Mouse (Mus musculus): ENCODE data around the gene Coq5. TPM values are rescaled to one million over a fixed set of nuclear protein-coding genes. Genes with fewer than 3 reads are reported as not detected.

The Coq5 gene
- polyA plus RNA-seq, 1 experiment from 2014 or later: 57.6 TPM

Other genes with a start within 250 kb of the Coq5 start
- 42.4 and 46.5 TPM in 2 replicates for gene Gm10401, start 181.4 kb upstream of the Coq5 start, polyA plus RNA-seq (2014; fragmentation: Nextera tagmentation; extraction: Ambion mirVana)
- gene Acads, start 160.3 kb upstream of the Coq5 start, polyA plus RNA-seq (2014; fragmentation: Nextera tagmentation; extraction: Ambion mirVana): 53.3 and 57.3 TPM in 2 replicates
- gene Unc119b, start 144.7 kb upstream of the Coq5 start, polyA plus RNA-seq (2014; fragmentation: Nextera tagmentation; extraction: Ambion mirVana): 30.6 and 31.0 TPM in 2 replicates
- 70.5 and 71.6 TPM in 2 replicates for gene Mlec, start 121.5 kb upstream of the Coq5 start, polyA plus RNA-seq (2014; fragmentation: Nextera tagmentation; extraction: Ambion mirVana)
- gene Cabp1, start 85.3 kb upstream of the Coq5 start, polyA plus RNA-seq (2014; fragmentation: Nextera tagmentation; extraction: Ambion mirVana): 1.2 and 1.3 TPM in 2 replicates
- 134 and 140 TPM in 2 replicates for gene Pop5, start 43.8 kb upstream of the Coq5 start, polyA plus RNA-seq (2014; fragmentation: Nextera tagmentation; extraction: Ambion mirVana)
- gene Rnf10, start 6.8 kb upstream of the Coq5 start, polyA plus RNA-seq (2014; fragmentation: Nextera tagmentation; extraction: Ambion mirVana): 67.5 and 69.6 TPM in 2 replicates
- gene Dynll1, start 21.3 kb downstream of the Coq5 start, polyA plus RNA-seq (2014; fragmentation: Nextera tagmentation; extraction: Ambion mirVana): 1,564 and 1,605 TPM in 2 replicates
- gene Srsf9, start 47.5 kb downstream of the Coq5 start, polyA plus RNA-seq (2014; fragmentation: Nextera tagmentation; extraction: Ambion mirVana): 226 and 231 TPM in 2 replicates
- 33.7 and 40.2 TPM in 2 replicates for gene Gatc, start 61.5 kb downstream of the Coq5 start, polyA plus RNA-seq (2014; fragmentation: Nextera tagmentation; extraction: Ambion mirVana)
- gene Triap1, start 61.6 kb downstream of the Coq5 start, polyA plus RNA-seq (2014; fragmentation: Nextera tagmentation; extraction: Ambion mirVana): 59.8 and 65.9 TPM in 2 replicates
- 1,031 and 1,178 TPM in 2 replicates for gene Cox6a1, start 69.3 kb downstream of the Coq5 start, polyA plus RNA-seq (2014; fragmentation: Nextera tagmentation; extraction: Ambion mirVana)
- gene Msi1, start 149.9 kb downstream of the Coq5 start, polyA plus RNA-seq (2014; fragmentation: Nextera tagmentation; extraction: Ambion mirVana): 16.0 and 16.5 TPM in 2 replicates
- gene Pla2g1b, start 186.6 kb downstream of the Coq5 start, polyA plus RNA-seq (2014; fragmentation: Nextera tagmentation; extraction: Ambion mirVana): 5.0 and 6.3 TPM in 2 replicates
- gene Sirt4, start 205.1 kb downstream of the Coq5 start, polyA plus RNA-seq (2014; fragmentation: Nextera tagmentation; extraction: Ambion mirVana): 15.2 and 21.5 TPM in 2 replicates
- gene Pxn, start 227.0 kb downstream of the Coq5 start, polyA plus RNA-seq (2014; fragmentation: Nextera tagmentation; extraction: Ambion mirVana): 16.8 and 19.3 TPM in 2 replicates

Data from intestine, embryonic 14.5 days (tissue).